8 mouse cellular contexts compared by ENCODE assay signal in genomic region chr1:72871697-72872411, GRCm38 (mm10). TPM values are rescaled to one million over a fixed set of nuclear protein-coding genes. Genes with fewer than 3 reads are reported as not detected.
DNase-seq lines count a peak whose midpoint lies in the region; ATAC-seq and TF ChIP-seq lines count a peak whose summit lies in the region.

No protein-coding gene starts in this region.

- TF ChIP-seq CTCF in gastrocnemius, adult 2 months (IDR thresholded peaks at IDR 0.05), result no peak

- peak overlapping the region; percentile 89 for H3K27ac ChIP-seq in gastrocnemius, adult 2 months
- H3K27ac ChIP-seq in forebrain, embryonic 11.5 days (ENCODE audit: low read depth, low read length), result peak overlapping the region; percentile 67
- H3K27ac ChIP-seq in intestine, embryonic 16.5 days (ENCODE audit: low read length), result peak overlapping the region; percentile 5; the same call in 1 of the 2 replicates
- no peak overlapping the region for H3K27ac ChIP-seq in liver, embryonic 11.5 days (ENCODE audit: low read depth, low read length)

- H3K9me3 ChIP-seq in forebrain, embryonic 11.5 days (ENCODE audit: control insufficient read depth, low read length), result no peaks in the 10 kb centered on the region
- H3K9me3 ChIP-seq in intestine, embryonic 16.5 days (ENCODE audit: control insufficient read depth, low read length), result no peaks in the 10 kb centered on the region
- no peaks in the 10 kb centered on the region for H3K9me3 ChIP-seq in liver, embryonic 11.5 days (ENCODE audit: control insufficient read depth, low read length)

- peaks cover 6% of the 10 kb centered on the region; the same call in 1 of the 2 replicates for H3K4me1 ChIP-seq in forebrain, embryonic 11.5 days (replicated peaks; ENCODE audit: control insufficient read depth, insufficient read depth, low read length)
- peaks cover 25% of the 10 kb centered on the region for H3K4me1 ChIP-seq in intestine, embryonic 16.5 days (ENCODE audit: control insufficient read depth, insufficient read depth, low read length)
- peaks cover 8% of the 10 kb centered on the region for H3K4me1 ChIP-seq in liver, embryonic 11.5 days (replicated peaks; ENCODE audit: control insufficient read depth, insufficient read depth, low read length)

- H3K9ac ChIP-seq in forebrain, embryonic 11.5 days (ENCODE audit: low read length), result peak overlapping the region; percentile 63
- peak overlapping the region; percentile 46 for H3K9ac ChIP-seq in intestine, embryonic 16.5 days (ENCODE audit: low read depth, low read length)
- no peak overlapping the region for H3K9ac ChIP-seq in liver, embryonic 11.5 days (ENCODE audit: low read depth, low read length)

- H3K4me3 ChIP-seq in gastrocnemius, adult 2 months, result peak overlapping the region; percentile 71
- peak overlapping the region; percentile 64 for H3K4me3 ChIP-seq in forebrain, embryonic 11.5 days (ENCODE audit: low read depth, low read length)
- H3K4me3 ChIP-seq in intestine, embryonic 16.5 days (ENCODE audit: low read length), result peak overlapping the region; percentile 53
- peak overlapping the region; percentile 48 for H3K4me3 ChIP-seq in liver, embryonic 11.5 days (ENCODE audit: low read depth, low read length)

- peak; percentile 8; the same call in 1 of the 2 replicates for ATAC-seq in forebrain, embryonic 11.5 days (replicated peaks; ENCODE audit: low FRiP score)
- no peak for ATAC-seq in intestine, embryonic 16.5 days
- no peak for ATAC-seq in liver, embryonic 11.5 days (replicated peaks; ENCODE audit: low FRiP score)
- no peak for ATAC-seq in erythroid progenitor cell, adult 5-6 weeks (replicated peaks; ENCODE audit: low FRiP score, poor library complexity, severe bottlenecking)

- no peaks in the 10 kb centered on the region for H3K36me3 ChIP-seq in forebrain, embryonic 11.5 days (ENCODE audit: control insufficient read depth, insufficient read depth, low read length)
- H3K36me3 ChIP-seq in intestine, embryonic 16.5 days (ENCODE audit: control insufficient read depth, insufficient read depth, low read length), result no peaks in the 10 kb centered on the region
- H3K36me3 ChIP-seq in liver, embryonic 11.5 days (ENCODE audit: control insufficient read depth, insufficient read depth, low read length), result no peaks in the 10 kb centered on the region

- under 1% methylated on average over 34 of the region's 34 CpGs for WGBS in forebrain, embryonic 11.5 days
- WGBS in intestine, embryonic 16.5 days, result under 1% methylated on average over 34 of the region's 34 CpGs
- WGBS in liver, embryonic 11.5 days, result 2% methylated on average over 34 of the region's 34 CpGs

- peak; percentile 69 for DNase-seq in gastrocnemius, adult 2 months
- DNase-seq in gastrocnemius, postnatal 10 days, result no peak
- peak; percentile 38 for DNase-seq in R1 (ENCODE audit: low read depth, low spot score)
- DNase-seq in forebrain, embryonic 11.5 days (ENCODE audit: low spot score), result peak; percentile 69
- DNase-seq in liver, embryonic 11.5 days (ENCODE audit: low spot score), result no peak
- peak; percentile 67 to 72 for DNase-seq in right cerebral cortex, adult 2 months (ENCODE audit: low spot score in 2 of 2)

- peaks cover 3% of the 10 kb centered on the region; the same call in 1 of the 2 replicates for H3K27me3 ChIP-seq in forebrain, embryonic 11.5 days (ENCODE audit: control insufficient read depth, insufficient read depth, low read length)
- H3K27me3 ChIP-seq in intestine, embryonic 16.5 days (replicated peaks; ENCODE audit: control insufficient read depth, insufficient read depth, low read length), result no peaks in the 10 kb centered on the region; the same call in 1 of the 2 replicates
- H3K27me3 ChIP-seq in liver, embryonic 11.5 days (replicated peaks; ENCODE audit: control insufficient read depth, insufficient read depth, low read length), result peaks cover 61% of the 10 kb centered on the region

- intact Hi-C loops in gastrocnemius, adult 2 months (cut with DNase I), result no loop called here

- peak overlapping the region; percentile 75 for H3K4me2 ChIP-seq in forebrain, embryonic 11.5 days (ENCODE audit: low read depth, low read length, severe bottlenecking)
- H3K4me2 ChIP-seq in intestine, embryonic 16.5 days (ENCODE audit: low read depth, low read length), result peak overlapping the region; percentile 92
- peak overlapping the region; percentile 78 for H3K4me2 ChIP-seq in liver, embryonic 11.5 days

RNA-seq across cellular contexts. Expression of gene Igfbp5, which starts 2.8 kb away (rescaled TPM):
- 100 to 1,000 TPM; 248 to 267 TPM for total RNA-seq in gastrocnemius, adult 2 months (2021)
- 100 to 1,000 TPM; 306 to 338 TPM for total RNA-seq in gastrocnemius, postnatal 10 days (2021)
- polyA plus RNA-seq in forebrain, embryonic 11.5 days (2014; fragmentation: Nextera tagmentation; extraction: Ambion mirVana), result 35.7 and 37.4 TPM in 2 replicates
- polyA plus RNA-seq in intestine, embryonic 16.5 days (2015; fragmentation: Nextera tagmentation; extraction: Ambion mirVana), result 25.7 and 27.8 TPM in 2 replicates
- polyA plus RNA-seq in liver, embryonic 11.5 days (2014; fragmentation: Nextera tagmentation; extraction: Ambion mirVana), result 29.3 and 33.8 TPM in 2 replicates
- total RNA-seq in erythroid progenitor cell, adult 5-6 weeks (2015; ENCODE audit: low replicate concordance), result 6.5 and 10.1 TPM in 2 replicates
- 4.6 and 4.7 TPM in 2 replicates for total RNA-seq in erythroid progenitor cell, adult 5-6 weeks (2017; ENCODE audit: low replicate concordance)

RNA-seq across cellular contexts. Expression of gene Igfbp2, which starts 47.6 kb away (rescaled TPM):
- not detected for total RNA-seq in gastrocnemius, adult 2 months (2021)
- total RNA-seq in gastrocnemius, postnatal 10 days (2021), result 1 to 10 TPM; 7.0 to 8.3 TPM
- polyA plus RNA-seq in forebrain, embryonic 11.5 days (2014; fragmentation: Nextera tagmentation; extraction: Ambion mirVana), result 708 and 809 TPM in 2 replicates
- polyA plus RNA-seq in intestine, embryonic 16.5 days (2015; fragmentation: Nextera tagmentation; extraction: Ambion mirVana), result 127 and 139 TPM in 2 replicates
- polyA plus RNA-seq in liver, embryonic 11.5 days (2014; fragmentation: Nextera tagmentation; extraction: Ambion mirVana), result 44.0 and 50.5 TPM in 2 replicates
- not detected in 2 replicates for total RNA-seq in erythroid progenitor cell, adult 5-6 weeks (2015; ENCODE audit: low replicate concordance)
- total RNA-seq in erythroid progenitor cell, adult 5-6 weeks (2017; ENCODE audit: low replicate concordance), result not detected in 2 replicates

Comparison
In these comparisons a context has a peak if more than half of its experiments do, and no peak if none do; other contexts are left out.
1. DNase-seq: peak in gastrocnemius, adult 2 months (single experiment), R1 (single experiment), forebrain, embryonic 11.5 days (single experiment) and right cerebral cortex, adult 2 months (2 of 2); none in gastrocnemius, postnatal 10 days (single experiment) and liver, embryonic 11.5 days (single experiment).
2. RNA of gene Igfbp2, which starts 47.6 kb away (total RNA-seq): 7.0 to 8.3 TPM in gastrocnemius, postnatal 10 days; not detected in gastrocnemius, adult 2 months and not detected in erythroid progenitor cell, adult 5-6 weeks; every median in the first group is over 4 times any median in the second.
3. RNA of gene Igfbp5, which starts 2.8 kb away (total RNA-seq): 306 to 338 TPM in gastrocnemius, postnatal 10 days and 248 to 267 TPM in gastrocnemius, adult 2 months; 4.6 to 10.1 TPM in erythroid progenitor cell, adult 5-6 weeks; every median in the first group is over 10 times any median in the second.
4. Peak in every context shown above with its lines, with median percentiles within 50 percentile points of each other: H3K4me3 ChIP-seq and H3K4me2 ChIP-seq.